Mouse (Mus musculus) kidney, adult 2 months (tissue): ENCODE measurements around the gene Ctrc. TPM values are rescaled to one million over a fixed set of nuclear protein-coding genes. Genes with fewer than 3 reads are reported as not detected.

Experiments
- DNase-seq: peaks from one replicate; pipeline ENCODE4 v3.0.0; 2021
- H3K27ac ChIP-seq: fragments of 200-500 bp; 2 replicates; pipeline ENCODE4 v1.5.1; 2012; ENCODE audit warnings: low read depth, low read length, control low read depth, inconsistent platforms; ENCODE audit not compliant: insufficient read depth
- H3K27me3 ChIP-seq: fragments of 200-500 bp; replicated peaks from 2 replicates; pipeline ENCODE4 v1.6.1; 2012; ENCODE audit warnings: mild to moderate bottlenecking, moderate library complexity, low read length, inconsistent platforms; ENCODE audit not compliant: control insufficient read depth, insufficient read depth
- H3K36me3 ChIP-seq: fragments of 200-500 bp; 2 replicates; pipeline ENCODE4 v1.6.1; 2012; ENCODE audit warnings: mild to moderate bottlenecking, moderate library complexity, low read length, inconsistent platforms; ENCODE audit not compliant: control insufficient read depth, insufficient read depth
- H3K4me1 ChIP-seq: fragments of 200-500 bp; 2 replicates; pipeline ENCODE4 v1.6.1; 2011; ENCODE audit warnings: low read length; ENCODE audit not compliant: control insufficient read depth, insufficient read depth
- H3K4me3 ChIP-seq: fragments of 200-500 bp; 2 replicates; pipeline ENCODE4 v1.5.1; 2011; ENCODE audit warnings: mild to moderate bottlenecking, low read depth, low read length, control low read depth; ENCODE audit not compliant: insufficient read depth
- CTCF ChIP-seq: fragments of 200-500 bp; conservative IDR thresholded peaks from 2 replicates; pipeline ENCODE4 v1.5.1; 2011; ENCODE audit warnings: low read depth, mild to moderate bottlenecking, control low read depth, low read length, moderate library complexity, mixed read lengths; ENCODE audit not compliant: insufficient read depth, insufficient read length
- POLR2A ChIP-seq: fragments of 200-500 bp; IDR thresholded peaks from one replicate; pipeline ENCODE4 v1.6.1; 2011; ENCODE audit warnings: low read depth, low read length, control low read depth
- WGBS: fragments of 180-500 bp; shearing (Covaris S2); methylation state at CpG from one replicate; pipeline ENCODE4 v1.1.7; 2018; 5-methylcytosine and 5-hydroxymethylcytosine counted together
- polyA plus RNA-seq: library from polyadenylated mRNA; depleted of rRNA; stranded (reverse); fragments of >200 nt; gene quantifications from 2 replicates; pipeline ENCODE4 v1.2.3, GENCODE M21; 2012

The Ctrc gene
- polyA plus RNA-seq, 1 experiment, result not detected

GRCm38 (mm10) chr4:141810975-141811374, 35.2 kb downstream of the Ctrc start:
- TF ChIP-seq CTCF (no peak), POLR2A (no peak)
- H3K27me3 ChIP-seq, result no peaks in the 10 kb centered on the region
- 98% methylated on average over 2 of the region's 2 CpGs for WGBS
- no peaks in the 10 kb centered on the region for H3K4me1 ChIP-seq
- H3K27ac ChIP-seq, result no peak overlapping the region
- no peak overlapping the region for H3K4me3 ChIP-seq
- peaks cover 1% of the 10 kb centered on the region for H3K36me3 ChIP-seq
- no peak for DNase-seq

- TF ChIP-seq CTCF (peak; percentile 92), POLR2A (no peak)
- WGBS, result 79% methylated on average over 8 of the region's 8 CpGs
- Histone ChIP-seq H3K27me3 (no peaks in the 10 kb centered on the region), H3K36me3 (peaks cover 1% of the 10 kb centered on the region), H3K27ac (no peak overlapping the region), H3K4me3 (no peak overlapping the region), H3K4me1 (no peaks in the 10 kb centered on the region)
- no peak for DNase-seq
Measured at GRCm38 (mm10) chr4:141809850-141810464, 36.2 kb downstream of the Ctrc start.

DNA sequence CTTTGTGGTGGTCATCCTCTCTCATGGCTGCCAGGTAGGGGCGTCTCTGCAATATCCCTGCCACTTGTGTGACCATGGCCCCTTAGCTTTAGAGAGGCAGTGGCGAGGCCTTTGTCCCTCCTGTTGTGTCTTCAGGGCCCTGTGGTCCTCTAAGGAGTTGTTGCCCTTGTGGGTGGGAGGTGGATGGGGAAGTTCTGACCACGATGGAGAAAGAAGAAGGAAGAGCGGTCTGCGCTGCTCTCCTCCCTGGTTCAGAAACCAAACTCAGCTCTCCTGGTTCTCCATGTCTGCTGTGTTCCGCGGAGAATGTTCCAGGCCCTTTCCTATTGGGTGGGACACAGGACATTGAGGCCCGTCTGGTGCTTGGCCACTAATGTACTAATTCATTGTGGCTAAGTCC, 40.3 kb downstream of the Ctrc start:
- Histone ChIP-seq H3K36me3 (peaks cover 1% of the 10 kb centered on the region), H3K27ac (no peak overlapping the region), H3K4me3 (no peak overlapping the region), H3K27me3 (no peaks in the 10 kb centered on the region), H3K4me1 (no peaks in the 10 kb centered on the region)
- DNase-seq, result no peak
- WGBS, result 94% methylated on average over 8 of the region's 8 CpGs
- TF ChIP-seq POLR2A (no peak), CTCF (no peak)

GRCm38 (mm10) chr4:141804105-141804504, 42.1 kb downstream of the Ctrc start:
- TF ChIP-seq POLR2A, result no peak
- TF ChIP-seq CTCF, result 0 out of 2 replicates have a peak, but pooled peaks have one; percentile 18
- DNase-seq, result no peak
- H3K4me1 ChIP-seq, result no peaks in the 10 kb centered on the region
- H3K36me3 ChIP-seq, result peaks cover 1% of the 10 kb centered on the region
- no peaks in the 10 kb centered on the region for H3K27me3 ChIP-seq
- no peak overlapping the region for H3K27ac ChIP-seq
- H3K4me3 ChIP-seq, result no peak overlapping the region
- 92% methylated on average over 4 of the region's 4 CpGs for whole genome bisulfite sequencing

- no peak for DNase-seq
- Histone ChIP-seq H3K36me3 (peaks cover 5% of the 10 kb centered on the region; the same call in 1 of the 2 replicates), H3K27ac (no peak overlapping the region), H3K4me1 (peaks cover 22% of the 10 kb centered on the region), H3K4me3 (no peak overlapping the region), H3K27me3 (no peaks in the 10 kb centered on the region)
- TF ChIP-seq POLR2A, result no peak
- no peak for TF ChIP-seq CTCF
- WGBS, result 83% methylated on average over 5 of the region's 5 CpGs
Measured at GRCm38 (mm10) chr4:141797545-141797944, 48.6 kb downstream of the Ctrc start.

DNA sequence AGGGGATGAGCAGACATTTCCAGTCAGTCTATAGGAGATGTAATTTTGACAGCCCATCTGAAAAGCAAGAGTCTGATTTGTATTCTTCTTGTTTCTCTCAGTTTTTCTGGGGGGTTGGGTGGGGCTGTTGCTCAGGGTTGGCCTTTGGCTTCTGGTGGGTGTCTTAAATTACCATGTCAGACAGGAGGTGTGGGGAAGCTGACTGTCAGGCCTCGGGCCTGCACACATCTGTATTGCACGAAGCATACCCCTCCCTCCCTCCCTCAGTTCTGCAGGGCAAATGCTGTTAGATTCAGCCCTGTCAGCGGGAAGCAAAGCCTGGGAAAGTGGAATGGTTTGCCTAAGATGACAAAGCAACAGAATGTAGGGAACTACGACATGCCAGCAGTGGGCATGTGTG, 49.2 kb downstream of the Ctrc start:
- 81% methylated on average over 4 of the region's 4 CpGs for WGBS
- H3K4me3 ChIP-seq, result no peak overlapping the region
- no peak overlapping the region for H3K27ac ChIP-seq
- H3K4me1 ChIP-seq, result peaks cover 22% of the 10 kb centered on the region
- TF ChIP-seq CTCF, result no peak
- no peak for TF ChIP-seq POLR2A
- H3K27me3 ChIP-seq, result no peaks in the 10 kb centered on the region
- no peak for DNase-seq
- H3K36me3 ChIP-seq, result peaks cover 5% of the 10 kb centered on the region; the same call in 1 of the 2 replicates

DNA sequence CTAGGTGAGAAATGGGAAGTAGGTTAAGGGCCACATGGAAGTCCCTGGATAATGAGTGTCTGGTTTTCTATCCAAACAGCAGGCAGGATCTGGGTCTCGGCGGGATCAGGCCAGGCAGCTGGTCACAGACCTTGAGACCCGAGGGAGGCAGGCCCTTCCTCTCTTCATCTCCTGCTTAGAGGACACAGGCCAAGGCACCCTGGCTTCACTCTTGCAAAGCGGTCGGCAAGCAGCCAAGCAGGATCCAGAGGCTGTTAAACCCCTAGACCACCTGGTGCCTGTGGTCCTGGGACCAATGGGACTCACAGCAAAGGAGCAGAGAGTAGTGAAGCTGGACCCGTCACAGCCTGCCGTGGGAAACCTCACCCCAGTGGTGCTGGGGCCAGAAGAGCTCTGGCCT, 49.8 kb downstream of the Ctrc start:
- DNase-seq, result peak; percentile 40
- TF ChIP-seq POLR2A (no peak), CTCF (no peak)
- Histone ChIP-seq H3K27ac (no peak overlapping the region), H3K27me3 (no peaks in the 10 kb centered on the region), H3K4me3 (no peak overlapping the region), H3K36me3 (peaks cover 5% of the 10 kb centered on the region; the same call in 1 of the 2 replicates), H3K4me1 (peaks cover 22% of the 10 kb centered on the region)
- WGBS, result 51% methylated on average over 7 of the region's 7 CpGs
